Mouse (Mus musculus): ENCODE data around the gene Synpo2l. TPM values are rescaled to one million over a fixed set of nuclear protein-coding genes. Genes with fewer than 3 reads are reported as not detected.
A peak's percentile ranks its signal among the peaks of the same experiment; 100 is the strongest.

Gene Synpo2l
- total RNA-seq (2012; rRNA removed), result 0.85 and 1.1 TPM in 2 replicates

GRCm38 (mm10) chr14:20668154-20668810, at the start of gene Synpo2l:
Gene Synpo2l, minus strand, starts transcription at chr14:20668354.
- no peak for TF ChIP-seq CHD2 (IDR thresholded peaks at IDR 0.05; ENCODE audit: low read depth, low read length)
- no peak for TF ChIP-seq MAFK (IDR thresholded peaks at IDR 0.05; ENCODE audit: insufficient read depth, low read depth, low read length)
- TF ChIP-seq HCFC1 (IDR thresholded peaks at IDR 0.05; ENCODE audit: borderline replicate concordance, insufficient read depth, low read length), result no peak
- no peak for TF ChIP-seq ZC3H11A (IDR thresholded peaks at IDR 0.05; ENCODE audit: borderline replicate concordance, low read depth, low read length)
- TF ChIP-seq ZNF384 (IDR thresholded peaks at IDR 0.05; ENCODE audit: low read depth, low read length), result no peak
- Histone ChIP-seq H3K36me3 (ENCODE audit: control insufficient read depth, insufficient read depth, low read length, poor library complexity, severe bottlenecking) (no peaks in the 10 kb centered on the region), H3K4me3 (ENCODE audit: insufficient read depth in 1 of 2, low read depth in 1 of 2, low read length in 2 of 2, poor library complexity in 1 of 2, severe bottlenecking in 1 of 2) (no peak within 1 kb of the TSS), H3K9ac (ENCODE audit: insufficient read depth, low read depth, low read length, poor library complexity, severe bottlenecking) (no peak within 1 kb of the TSS), H3K4me1 (ENCODE audit: control insufficient read depth in 2 of 2, insufficient read depth in 2 of 2, low read length in 2 of 2, poor library complexity in 1 of 2) (peaks cover 2 to 12% of the 10 kb centered on the region in 2 experiments; a peak in 1 of 4 replicates), H3K9me3 (ENCODE audit: control insufficient read depth, insufficient read depth, low read depth, low read length) (no peaks in the 10 kb centered on the region), H3K27ac (ENCODE audit: insufficient read depth, low read depth, low read length, poor library complexity, severe bottlenecking) (no peak within 1 kb of the TSS)
- DNase-seq (ENCODE audit: low read depth, low spot score), result no peak
- in situ Hi-C loops (cut with MboI; ENCODE audit: low sequenced_read_pairs in 2 of 2, unreplicated experiment in 2 of 2), result no loop called here

- Histone ChIP-seq H3K4me1 (ENCODE audit: control insufficient read depth in 2 of 2, insufficient read depth in 2 of 2, low read length in 2 of 2, poor library complexity in 1 of 2) (no peaks in the 10 kb centered on the region; a peak in 1 of 4 replicates), H3K36me3 (ENCODE audit: control insufficient read depth, insufficient read depth, low read length, poor library complexity, severe bottlenecking) (peaks cover 4% of the 10 kb centered on the region; the same call in 1 of the 2 replicates), H3K27ac (ENCODE audit: insufficient read depth, low read depth, low read length, poor library complexity, severe bottlenecking) (no peak overlapping the region), H3K9ac (ENCODE audit: insufficient read depth, low read depth, low read length, poor library complexity, severe bottlenecking) (peak overlapping the region; percentile 6; the same call in 1 of the 2 replicates), H3K9me3 (ENCODE audit: control insufficient read depth, insufficient read depth, low read depth, low read length) (no peaks in the 10 kb centered on the region), H3K4me3 (ENCODE audit: insufficient read depth in 1 of 2, low read depth in 1 of 2, low read length in 2 of 2, poor library complexity in 1 of 2, severe bottlenecking in 1 of 2) (peak overlapping the region; percentile 28 to 37; a peak in 2 of 4 replicates)
- in situ Hi-C loops (cut with MboI; ENCODE audit: low sequenced_read_pairs in 2 of 2, unreplicated experiment in 2 of 2), result no loop called here
- DNase-seq (ENCODE audit: low read depth, low spot score), result no peak
- TF ChIP-seq ZNF384 (IDR thresholded peaks at IDR 0.05; ENCODE audit: low read depth, low read length) (no peak), ZC3H11A (IDR thresholded peaks at IDR 0.05; ENCODE audit: borderline replicate concordance, low read depth, low read length) (no peak), HCFC1 (IDR thresholded peaks at IDR 0.05; ENCODE audit: borderline replicate concordance, insufficient read depth, low read length) (no peak), MAFK (IDR thresholded peaks at IDR 0.05; ENCODE audit: insufficient read depth, low read depth, low read length) (no peak), CHD2 (IDR thresholded peaks at IDR 0.05; ENCODE audit: low read depth, low read length) (no peak)
Observed at GRCm38 (mm10) chr14:20713832-20714231, 45.7 kb upstream of the Synpo2l start.

GRCm38 (mm10) chr14:20708239-20708638, 40.1 kb upstream of the Synpo2l start:
- peak overlapping the region; percentile 66 to 78; a peak in 3 of 4 replicates for H3K4me3 ChIP-seq (ENCODE audit: insufficient read depth in 1 of 2, low read depth in 1 of 2, low read length in 2 of 2, poor library complexity in 1 of 2, severe bottlenecking in 1 of 2)
- in situ Hi-C loops (cut with MboI; ENCODE audit: low sequenced_read_pairs in 2 of 2, unreplicated experiment in 2 of 2), result no loop called here
- no peaks in the 10 kb centered on the region for H3K9me3 ChIP-seq (ENCODE audit: control insufficient read depth, insufficient read depth, low read depth, low read length)
- H3K9ac ChIP-seq (ENCODE audit: insufficient read depth, low read depth, low read length, poor library complexity, severe bottlenecking), result no peak overlapping the region
- H3K36me3 ChIP-seq (ENCODE audit: control insufficient read depth, insufficient read depth, low read length, poor library complexity, severe bottlenecking), result peaks cover 2% of the 10 kb centered on the region; the same call in 1 of the 2 replicates
- no peak overlapping the region for H3K27ac ChIP-seq (ENCODE audit: insufficient read depth, low read depth, low read length, poor library complexity, severe bottlenecking)
- no peak for DNase-seq (ENCODE audit: low read depth, low spot score)
- H3K4me1 ChIP-seq (ENCODE audit: control insufficient read depth in 2 of 2, insufficient read depth in 2 of 2, low read length in 2 of 2, poor library complexity in 1 of 2), result no peaks in the 10 kb centered on the region; a peak in 1 of 4 replicates
- TF ChIP-seq ZNF384 (IDR thresholded peaks at IDR 0.05; ENCODE audit: low read depth, low read length) (no peak), HCFC1 (IDR thresholded peaks at IDR 0.05; ENCODE audit: borderline replicate concordance, insufficient read depth, low read length) (no peak), ZC3H11A (IDR thresholded peaks at IDR 0.05; ENCODE audit: borderline replicate concordance, low read depth, low read length) (no peak), CHD2 (IDR thresholded peaks at IDR 0.05; ENCODE audit: low read depth, low read length) (no peak), MAFK (IDR thresholded peaks at IDR 0.05; ENCODE audit: insufficient read depth, low read depth, low read length) (no peak)

GRCm38 (mm10) chr14:20707201-20708190, 39.3 kb upstream of the Synpo2l start, which contains the start of gene Zswim8:
Gene Zswim8, plus strand, starts transcription at chr14:20707552.
- no peak within 1 kb of the TSS for H3K27ac ChIP-seq (ENCODE audit: insufficient read depth, low read depth, low read length, poor library complexity, severe bottlenecking)
- in situ Hi-C loops (cut with MboI; ENCODE audit: low sequenced_read_pairs in 2 of 2, unreplicated experiment in 2 of 2), result no loop called here
- TF ChIP-seq ZC3H11A (IDR thresholded peaks at IDR 0.05; ENCODE audit: borderline replicate concordance, low read depth, low read length), result no peak
- peak; percentile 85 for TF ChIP-seq HCFC1 (IDR thresholded peaks at IDR 0.05; ENCODE audit: borderline replicate concordance, insufficient read depth, low read length)

More at GRCm38 (mm10) chr14:20707201-20708190, 39.3 kb upstream of the Synpo2l start, which contains the start of gene Zswim8:
- DNase-seq (ENCODE audit: low read depth, low spot score), result no peak
- no peaks in the 10 kb centered on the region for H3K9me3 ChIP-seq (ENCODE audit: control insufficient read depth, insufficient read depth, low read depth, low read length)
- peaks cover 2% of the 10 kb centered on the region; the same call in 1 of the 2 replicates for H3K36me3 ChIP-seq (ENCODE audit: control insufficient read depth, insufficient read depth, low read length, poor library complexity, severe bottlenecking)
- peak within 1 kb of the TSS; percentile 71 for H3K9ac ChIP-seq (ENCODE audit: insufficient read depth, low read depth, low read length, poor library complexity, severe bottlenecking)
- H3K4me3 ChIP-seq (ENCODE audit: insufficient read depth in 1 of 2, low read depth in 1 of 2, low read length in 2 of 2, poor library complexity in 1 of 2, severe bottlenecking in 1 of 2), result peak within 1 kb of the TSS; percentile 66 to 78
- H3K4me1 ChIP-seq (ENCODE audit: control insufficient read depth in 2 of 2, insufficient read depth in 2 of 2, low read length in 2 of 2, poor library complexity in 1 of 2), result no peaks in the 10 kb centered on the region; a peak in 1 of 4 replicates
